ENCODE assay signal across 9 mouse cellular contexts in the genomic region with DNA sequence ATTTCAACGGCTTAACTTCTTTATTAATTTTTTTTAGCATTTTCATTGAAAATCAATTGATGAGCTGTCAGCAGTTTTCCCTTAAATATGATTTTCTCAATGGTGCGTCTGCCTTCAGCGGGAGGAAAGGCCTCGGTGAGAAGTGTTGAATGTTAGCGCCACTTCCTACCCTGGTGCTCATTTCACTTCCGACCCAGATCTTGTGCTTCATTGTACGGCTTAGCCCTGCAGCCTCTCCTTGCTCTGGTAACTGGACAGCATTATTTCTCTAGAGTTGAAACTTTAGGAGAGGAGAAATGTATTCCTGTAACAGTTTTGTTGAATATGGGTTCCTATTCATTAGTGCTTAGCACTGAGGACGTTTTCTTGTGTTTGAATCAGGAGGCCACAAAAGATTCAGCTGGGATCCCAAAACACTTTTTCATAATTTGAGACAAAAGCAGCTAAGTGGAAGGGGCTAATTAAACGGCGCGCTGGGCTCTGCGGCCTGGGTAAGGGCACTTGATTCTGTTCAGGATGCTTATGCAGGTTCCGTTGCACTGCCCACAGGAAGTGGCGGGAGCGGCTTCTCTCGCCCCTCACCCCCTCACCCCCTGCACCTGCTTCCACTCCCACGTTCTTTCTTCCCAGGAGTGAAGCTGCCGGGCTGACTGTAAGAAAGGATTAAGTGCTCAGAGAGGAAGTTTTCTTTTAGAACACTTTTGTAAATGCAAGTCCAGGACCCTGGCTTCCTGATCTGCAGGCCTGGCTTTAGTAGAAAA. TPM values are rescaled to one million over a fixed set of nuclear protein-coding genes. Genes with fewer than 3 reads are reported as not detected.
DNase-seq lines count a peak whose midpoint lies in the region; ATAC-seq and TF ChIP-seq lines count a peak whose summit lies in the region.
"Had no signal": no experiment of that assay in that cellular context is flagged by ENCODE, and none has a peak within 500 bp of the region (broad histone marks: within the 10 kb centered on the region; RNA-seq: fewer than 3 reads in every experiment).

No protein-coding gene starts in this region.

- H3K9ac ChIP-seq in hindbrain, embryonic 12.5 days = no peak overlapping the region
- H3K9ac ChIP-seq in ES-Bruce4 (ENCODE audit: low read depth, poor library complexity, severe bottlenecking) = peak overlapping the region; percentile 26; the same call in 1 of the 2 replicates
- no peak overlapping the region for H3K9ac ChIP-seq in forebrain, embryonic 12.5 days
- no peak overlapping the region for H3K9ac ChIP-seq in midbrain, embryonic 14.5 days (replicated peaks; ENCODE audit: low read length)
- H3K9ac ChIP-seq: liver, embryonic 15.5 days had no signal

- H3K27me3 ChIP-seq in hindbrain, embryonic 10.5 days (ENCODE audit: insufficient read depth, poor library complexity, severe bottlenecking) = no peaks in the 10 kb centered on the region
- H3K27me3 ChIP-seq in hindbrain, embryonic 12.5 days = no peaks in the 10 kb centered on the region
- H3K27me3 ChIP-seq in ES-Bruce4 (ENCODE audit: control insufficient read depth, insufficient read depth, low read length, poor library complexity, severe bottlenecking) = no peaks in the 10 kb centered on the region
- peaks cover 21% of the 10 kb centered on the region; the same call in 1 of the 2 replicates for H3K27me3 ChIP-seq in forebrain, embryonic 12.5 days
- no peaks in the 10 kb centered on the region for H3K27me3 ChIP-seq in midbrain, embryonic 14.5 days (ENCODE audit: control insufficient read depth, insufficient read depth, low read length)
- H3K27me3 ChIP-seq: liver, embryonic 15.5 days had no signal

- no peak for TF ChIP-seq EP300 in ES-Bruce4 (IDR thresholded peaks at IDR 0.05; ENCODE audit: insufficient read depth, low read depth, low read length)

- WGBS in hindbrain, embryonic 10.5 days = 67% methylated on average over 18 of the region's 18 CpGs
- 57% methylated on average over 18 of the region's 18 CpGs for WGBS in hindbrain, embryonic 12.5 days
- 7% methylated on average over 18 of the region's 18 CpGs for WGBS in forebrain, embryonic 12.5 days
- 22% methylated on average over 18 of the region's 18 CpGs for WGBS in midbrain, embryonic 14.5 days

- TF ChIP-seq POLR2A in ES-Bruce4 (IDR thresholded peaks at IDR 0.05; ENCODE audit: insufficient read depth, low read length) = no peak

- no peak overlapping the region for H3K4me2 ChIP-seq in hindbrain, embryonic 12.5 days (replicated peaks)
- H3K4me2 ChIP-seq in forebrain, embryonic 12.5 days = peak overlapping the region; percentile 25; the same call in 1 of the 2 replicates
- H3K4me2 ChIP-seq in midbrain, embryonic 14.5 days (ENCODE audit: low read length) = 0 out of 2 replicates have a peak overlapping the region, but pooled peaks have one; percentile 3
- H3K4me2 ChIP-seq: liver, embryonic 15.5 days had no signal

- no peak for DNase-seq in hindbrain, embryonic 10.5 days (ENCODE audit: low spot score)
- DNase-seq in midbrain, embryonic 14.5 days = peak; percentile 55
- DNase-seq in left cerebral cortex, postnatal 25 days (ENCODE audit: low spot score in 2 of 2) = no peak
- DNase-seq in cerebellum, postnatal 14 days = no peak

- no peak overlapping the region for H3K4me3 ChIP-seq in hindbrain, embryonic 10.5 days
- H3K4me3 ChIP-seq in hindbrain, embryonic 12.5 days = no peak overlapping the region
- no peak overlapping the region for H3K4me3 ChIP-seq in ES-Bruce4 (ENCODE audit: low read depth, low read length)
- no peak overlapping the region for H3K4me3 ChIP-seq in forebrain, embryonic 12.5 days (replicated peaks)
- H3K4me3 ChIP-seq in midbrain, embryonic 14.5 days (replicated peaks; ENCODE audit: low read depth, low read length) = no peak overlapping the region
- H3K4me3 ChIP-seq: liver, embryonic 15.5 days had no signal

- ATAC-seq in hindbrain, embryonic 12.5 days (ENCODE audit: low FRiP score) = no peak
- peak; percentile 55; the same call in 1 of the 2 replicates for ATAC-seq in forebrain, embryonic 12.5 days (ENCODE audit: low FRiP score)
- ATAC-seq in midbrain, embryonic 14.5 days (ENCODE audit: low FRiP score, low TSS enrichment) = no peak
- no peak for ATAC-seq in activated CD4-positive, CD25-positive, alpha-beta regulatory T cell, adult 4 months

- intact Hi-C loops in left cerebral cortex, postnatal 25 days (cut with DNase I) = no loop called here

- H3K27ac ChIP-seq in hindbrain, embryonic 10.5 days = peak overlapping the region; percentile 62
- H3K27ac ChIP-seq in hindbrain, embryonic 12.5 days = no peak overlapping the region
- H3K27ac ChIP-seq in ES-Bruce4 (ENCODE audit: insufficient read depth, low read length) = no peak overlapping the region
- H3K27ac ChIP-seq in forebrain, embryonic 12.5 days = peak overlapping the region; percentile 57
- peak overlapping the region; percentile 41; the same call in 1 of the 2 replicates for H3K27ac ChIP-seq in midbrain, embryonic 14.5 days (replicated peaks; ENCODE audit: low read depth, low read length)
- H3K27ac ChIP-seq: liver, embryonic 15.5 days had no signal

- no peak for TF ChIP-seq CTCF in ES-Bruce4 (IDR thresholded peaks at IDR 0.05; ENCODE audit: low read depth, low read length)

- peaks cover 7% of the 10 kb centered on the region; the same call in 1 of the 2 replicates for H3K9me3 ChIP-seq in hindbrain, embryonic 10.5 days
- H3K9me3 ChIP-seq in hindbrain, embryonic 12.5 days (replicated peaks) = no peaks in the 10 kb centered on the region
- no peaks in the 10 kb centered on the region for H3K9me3 ChIP-seq in ES-Bruce4 (replicated peaks; ENCODE audit: control insufficient read depth, insufficient read depth, low read length, poor library complexity, severe bottlenecking)
- H3K9me3 ChIP-seq in forebrain, embryonic 12.5 days = no peaks in the 10 kb centered on the region
- H3K9me3 ChIP-seq in midbrain, embryonic 14.5 days (ENCODE audit: control insufficient read depth, low read length) = no peaks in the 10 kb centered on the region
- H3K9me3 ChIP-seq: liver, embryonic 15.5 days had no signal

- H3K36me3 ChIP-seq in hindbrain, embryonic 10.5 days = peaks cover 38% of the 10 kb centered on the region
- peaks cover 19% of the 10 kb centered on the region for H3K36me3 ChIP-seq in hindbrain, embryonic 12.5 days
- peaks cover 2% of the 10 kb centered on the region; the same call in 1 of the 2 replicates for H3K36me3 ChIP-seq in ES-Bruce4 (ENCODE audit: control insufficient read depth, insufficient read depth, low read length, poor library complexity, severe bottlenecking)
- H3K36me3 ChIP-seq in forebrain, embryonic 12.5 days (replicated peaks) = peaks cover 4% of the 10 kb centered on the region
- H3K36me3 ChIP-seq in midbrain, embryonic 14.5 days (ENCODE audit: control insufficient read depth, insufficient read depth, low read length) = no peaks in the 10 kb centered on the region

- peaks cover 20% of the 10 kb centered on the region for H3K4me1 ChIP-seq in hindbrain, embryonic 10.5 days (replicated peaks)
- peaks cover 18% of the 10 kb centered on the region for H3K4me1 ChIP-seq in hindbrain, embryonic 12.5 days
- no peaks in the 10 kb centered on the region for H3K4me1 ChIP-seq in ES-Bruce4 (ENCODE audit: control insufficient read depth, insufficient read depth, low read length)
- H3K4me1 ChIP-seq in forebrain, embryonic 12.5 days = peaks cover 32% of the 10 kb centered on the region
- H3K4me1 ChIP-seq in midbrain, embryonic 14.5 days (ENCODE audit: control insufficient read depth, insufficient read depth, low read length) = peaks cover 21% of the 10 kb centered on the region
- H3K4me1 ChIP-seq: liver, embryonic 15.5 days had no signal

RNA-seq across cellular contexts. Expression of gene Polr3b, which starts 36.2 kb away (rescaled TPM):
- polyA plus RNA-seq in hindbrain, embryonic 10.5 days (2016; fragmentation: Nextera tagmentation; extraction: Ambion mirVana) = 13.2 and 15.6 TPM in 2 replicates
- polyA plus RNA-seq in hindbrain, embryonic 12.5 days (2016; fragmentation: Nextera tagmentation; extraction: Ambion mirVana) = 19.3 and 22.9 TPM in 2 replicates
- polyA plus RNA-seq in ES-Bruce4 (2011; ENCODE audit: insufficient read depth, insufficient read length, low read depth, missing spikeins) = 44.3 and 45.8 TPM in 2 replicates
- 17.7 and 18.0 TPM in 2 replicates for polyA plus RNA-seq in forebrain, embryonic 12.5 days (2016; fragmentation: Nextera tagmentation; extraction: Ambion mirVana)
- polyA plus RNA-seq in midbrain, embryonic 14.5 days (2014; fragmentation: Nextera tagmentation; extraction: Ambion mirVana) = 14.7 and 17.7 TPM in 2 replicates
- total RNA-seq in left cerebral cortex, postnatal 25 days (2021) = 10 to 100 TPM; 13.0 to 14.2 TPM
- polyA plus RNA-seq in activated CD4-positive, CD25-positive, alpha-beta regulatory T cell, adult 4 months (2017; shearing (Covaris generic)) = 10 to 100 TPM; 11.8 to 13.3 TPM

Comparison
In these comparisons a context has a peak if more than half of its experiments do, and no peak if none do; other contexts are left out.
1. H3K27ac ChIP-seq: peak in hindbrain, embryonic 10.5 days (single experiment), forebrain, embryonic 12.5 days (single experiment) and midbrain, embryonic 14.5 days (single experiment); none in hindbrain, embryonic 12.5 days (single experiment) and ES-Bruce4 (single experiment).